Mouse (Mus musculus) heart, embryonic 14.5 days (tissue): ENCODE measurements at regions not wholly inside any gene's neighbourhood (a gene's known extent, or its start where the extent isn't known, plus 50 kb on each side); places are given as distances from the start of the nearest gene placed in this dataset.
"Not testable (repeated sequence)": the region's sequence is repeated elsewhere in the genome, so short reads cannot be mapped to it uniquely, and the experiment has no call there.

Source experiments
- ATAC-seq: fragments of 200-750 bp; cut with Nextera tagmentation; 2 replicates; pipeline ENCODE4 v1.8.0; 2017; ENCODE audit warnings: low read depth, moderate TSS enrichment; ENCODE audit not compliant: insufficient number of reproducible peaks, insufficient read depth, low FRiP score
- H3K27ac ChIP-seq, 2 experiments: fragments of 200-500 bp in 1 of 2; fragments of 300-500 bp in 1 of 2; sonication (generic) in 1 of 2; replicated peaks in 1 of 2; 2 replicates each; pipeline ENCODE4 v1.5.1; 2012 to 2014; ENCODE audit warnings: low read depth in 2 of 2, low read length in 2 of 2, control low read depth in 1 of 2, mild to moderate bottlenecking in 1 of 2, mixed read lengths in 1 of 2; ENCODE audit not compliant: control insufficient read depth in 1 of 2, insufficient read depth in 1 of 2
- H3K27me3 ChIP-seq: fragments of 300-500 bp; sonication (generic); 2 replicates; pipeline ENCODE4 v1.6.1; 2014; ENCODE audit warnings: mild to moderate bottlenecking, low read length, control low read depth; ENCODE audit not compliant: control insufficient read depth, insufficient read depth
- H3K36me3 ChIP-seq: fragments of 300-500 bp; sonication (generic); 2 replicates; pipeline ENCODE4 v1.6.1; 2014; ENCODE audit warnings: mild to moderate bottlenecking, control low read depth, low read length, mixed read lengths; ENCODE audit not compliant: control insufficient read depth, insufficient read depth
- H3K4me1 ChIP-seq, 2 experiments: fragments of 200-500 bp in 1 of 2; fragments of 300-500 bp in 1 of 2; sonication (generic) in 1 of 2; 2 replicates each; pipeline ENCODE4 v1.6.1; 2012 to 2014; ENCODE audit warnings: low read length in 2 of 2, control low read depth in 1 of 2, mixed read lengths in 1 of 2; ENCODE audit not compliant: control insufficient read depth in 2 of 2, insufficient read depth in 2 of 2
- H3K4me2 ChIP-seq: fragments of 300-500 bp; sonication (generic); 2 replicates; pipeline ENCODE4 v1.6.1; 2014; ENCODE audit warnings: mild to moderate bottlenecking, low read length
- H3K4me3 ChIP-seq, 2 experiments: fragments of 200-500 bp in 1 of 2; fragments of 300-500 bp in 1 of 2; sonication (generic) in 1 of 2; 2 replicates each; pipeline ENCODE4 v1.5.1; 2012 to 2014; ENCODE audit warnings: low read length in 2 of 2, mild to moderate bottlenecking in 2 of 2, control low read depth in 1 of 2, low read depth in 1 of 2, moderate library complexity in 1 of 2; ENCODE audit not compliant: control insufficient read depth in 1 of 2, insufficient read depth in 1 of 2
- H3K9ac ChIP-seq: fragments of 300-500 bp; sonication (generic); 2 replicates; pipeline ENCODE4 v1.6.1; 2014; ENCODE audit warnings: mild to moderate bottlenecking, low read length
- H3K9me3 ChIP-seq: fragments of 300-500 bp; sonication (generic); 2 replicates; pipeline ENCODE4 v1.6.1; 2016; ENCODE audit warnings: low read length, control low read depth; ENCODE audit not compliant: control insufficient read depth
- WGBS: fragments of 180-500 bp; shearing (Covaris S2); extraction: QIAGEN DNeasy Blood & Tissue Kit; methylation state at CpG from one replicate; pipeline ENCODE4 v1.1.7; 2014; 5-methylcytosine and 5-hydroxymethylcytosine counted together

- ATAC-seq, H3K9me3 ChIP-seq, H3K4me2 ChIP-seq, H3K36me3 ChIP-seq, H3K27me3 ChIP-seq, H3K4me1 ChIP-seq, H3K9ac ChIP-seq, H3K4me3 ChIP-seq, H3K27ac ChIP-seq: not testable (repeated sequence)
- WGBS, result 51% methylated on average over 6 of the region's 6 CpGs
These were observed 67.9 kb upstream of the Mocs1 start for GRCm38 (mm10) chr17:49360251-49360650.

- Histone ChIP-seq H3K27ac (no peak overlapping the region), H3K27me3 (no peaks in the 10 kb centered on the region), H3K9ac (no peak overlapping the region), H3K4me2 (no peak overlapping the region), H3K4me3 (no peak overlapping the region), H3K4me1 (no peaks in the 10 kb centered on the region), H3K9me3 (no peaks in the 10 kb centered on the region), H3K36me3 (no peaks in the 10 kb centered on the region)
- no peak for ATAC-seq
- 71% methylated on average over 4 of the region's 4 CpGs for WGBS
These were observed 60.4 kb upstream of the Mocs1 start for GRCm38 (mm10) chr17:49367791-49368190.

GRCm38 (mm10) chr17:49368476-49369269 is 59.5 kb upstream of the Mocs1 start:
- Histone ChIP-seq H3K27me3 (no peaks in the 10 kb centered on the region), H3K4me1 (no peaks in the 10 kb centered on the region), H3K27ac (no peak overlapping the region), H3K9me3 (no peaks in the 10 kb centered on the region), H3K9ac (no peak overlapping the region), H3K4me2 (no peak overlapping the region), H3K36me3 (no peaks in the 10 kb centered on the region), H3K4me3 (no peak overlapping the region)
- 68% methylated on average over 2 of the region's 2 CpGs for WGBS
- no peak for ATAC-seq

DNA sequence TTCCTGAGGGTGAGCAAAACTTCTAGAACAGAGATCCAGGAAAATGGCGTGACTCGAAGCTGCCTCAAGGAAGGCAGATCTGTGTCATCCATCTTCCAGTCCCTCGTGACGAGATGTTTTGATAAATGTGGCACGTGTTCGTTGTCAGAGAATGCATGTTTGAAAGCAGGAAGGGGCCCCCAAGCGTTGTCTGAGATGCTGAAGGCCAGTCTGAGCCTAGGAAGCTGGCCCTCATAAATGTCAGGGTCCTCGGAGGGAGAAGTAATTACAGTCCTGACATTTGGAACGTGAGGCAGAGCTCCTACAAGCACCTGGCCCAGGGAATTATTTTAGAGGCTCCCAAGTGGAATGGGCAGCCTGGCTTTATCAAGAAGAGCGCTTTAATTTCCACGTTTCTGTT is 50.5 kb upstream of the Mocs1 start:
- Histone ChIP-seq H3K9me3 (no peaks in the 10 kb centered on the region), H3K9ac (no peak overlapping the region), H3K4me2 (no peak overlapping the region), H3K27me3 (no peaks in the 10 kb centered on the region), H3K4me3 (no peak overlapping the region), H3K4me1 (peaks cover 0 to 2% of the 10 kb centered on the region in 2 experiments; a peak in 1 of 4 replicates), H3K36me3 (no peaks in the 10 kb centered on the region), H3K27ac (no peak overlapping the region)
- no peak for ATAC-seq
- 64% methylated on average over 11 of the region's 11 CpGs for WGBS
